Mouse (Mus musculus): ENCODE results near the gene Wfikkn1.
A peak's percentile ranks its signal among the peaks of the same experiment; 100 is the strongest.

The Wfikkn1 gene

GRCm38 (mm10) chr17:25885636-25886035 is 5.0 kb upstream of the Wfikkn1 start:
- DNase-seq (ENCODE audit: low spot score) = no peak

- DNase-seq (ENCODE audit: low spot score) = no peak
Measured at GRCm38 (mm10) chr17:25883824-25884223, 3.2 kb upstream of the Wfikkn1 start.

- DNase-seq (ENCODE audit: low spot score) = no peak
Measured at GRCm38 (mm10) chr17:25883268-25883667, 2.6 kb upstream of the Wfikkn1 start.

- DNase-seq (ENCODE audit: low spot score) = no peak
Measured at GRCm38 (mm10) chr17:25882306-25882705, 1.6 kb upstream of the Wfikkn1 start.

- DNase-seq (ENCODE audit: low spot score) = no peak
Measured at GRCm38 (mm10) chr17:25881691-25882090, 1.0 kb upstream of the Wfikkn1 start.

GRCm38 (mm10) chr17:25880913-25881641 is 419 bp upstream of the Wfikkn1 start:
- DNase-seq (ENCODE audit: low spot score) = no peak

GRCm38 (mm10) chr17:25879750-25880149 is 908 bp downstream of the Wfikkn1 start:
- DNase-seq (ENCODE audit: low spot score) = no peak

GRCm38 (mm10) chr17:25879261-25879660 is 1.4 kb downstream of the Wfikkn1 start:
- DNase-seq (ENCODE audit: low spot score) = peak; percentile 52

GRCm38 (mm10) chr17:25878611-25879180 is 2.0 kb downstream of the Wfikkn1 start:
- no peak for DNase-seq (ENCODE audit: low spot score)

- no peak for DNase-seq (ENCODE audit: low spot score)
Measured at GRCm38 (mm10) chr17:25877741-25878610, 2.7 kb downstream of the Wfikkn1 start.

- DNase-seq (ENCODE audit: low spot score) = no peak
Measured at GRCm38 (mm10) chr17:25877025-25877424, 3.6 kb downstream of the Wfikkn1 start.

- no peak for DNase-seq (ENCODE audit: low spot score)
Measured at GRCm38 (mm10) chr17:25876347-25876915, 4.2 kb downstream of the Wfikkn1 start.

- peak; percentile 90 for DNase-seq (ENCODE audit: low spot score)
Measured at GRCm38 (mm10) chr17:25875171-25876136, 5.2 kb downstream of the Wfikkn1 start.

GRCm38 (mm10) chr17:25874721-25875170 is 5.9 kb downstream of the Wfikkn1 start, which contains the start of gene Mettl26:
Gene Mettl26 (plus strand): TSS chr17:25875074.
- peak; percentile 93 for DNase-seq (ENCODE audit: low spot score)

GRCm38 (mm10) chr17:25874148-25874720 is 6.4 kb downstream of the Wfikkn1 start:
- DNase-seq (ENCODE audit: low spot score) = no peak

GRCm38 (mm10) chr17:25873405-25874147 is 7.1 kb downstream of the Wfikkn1 start:
- DNase-seq (ENCODE audit: low spot score) = no peak

GRCm38 (mm10) chr17:25872676-25873075 is 8.0 kb downstream of the Wfikkn1 start:
- DNase-seq (ENCODE audit: low spot score) = no peak

GRCm38 (mm10) chr17:25871566-25871965 is 9.1 kb downstream of the Wfikkn1 start:
- DNase-seq (ENCODE audit: low spot score) = peak; percentile 59

- no peak for DNase-seq (ENCODE audit: low spot score)
Measured at GRCm38 (mm10) chr17:25869954-25870353, 10.7 kb downstream of the Wfikkn1 start.

GRCm38 (mm10) chr17:25869498-25869897 is 11.2 kb downstream of the Wfikkn1 start:
- no peak for DNase-seq (ENCODE audit: low spot score)

Measured in adipocyte (in vitro differentiated cells).